Mouse (Mus musculus) gastrocnemius, adult 18-20 months (tissue): ENCODE measurements around the gene Tmprss13. TPM values are rescaled to one million over a fixed set of nuclear protein-coding genes. Genes with fewer than 3 reads are reported as not detected.

Experiments used
- DNase-seq: peaks from one replicate; pipeline ENCODE4 v3.0.0; 2021; ENCODE audit warnings: low spot score
- total RNA-seq, 2 experiments: library from RNA; stranded (reverse); gene quantifications; 2 replicates each; pipeline ENCODE4 v1.2.3; 2021

The Tmprss13 gene
- total RNA-seq, 2 experiments from 2014 or later: 0.27 to 0.64 TPM

GRCm38 (mm10) chr9:45329577-45329976 lies 10.7 kb downstream of the Tmprss13 start:
- no peak for DNase-seq

GRCm38 (mm10) chr9:45337406-45337805 lies 18.5 kb downstream of the Tmprss13 start:
- no peak for DNase-seq

- no peak for DNase-seq
These were observed 24.2 kb downstream of the Tmprss13 start for GRCm38 (mm10) chr9:45343066-45343465.

GRCm38 (mm10) chr9:45345516-45345915 lies 26.6 kb downstream of the Tmprss13 start:
- DNase-seq: peak; percentile 29

DNA sequence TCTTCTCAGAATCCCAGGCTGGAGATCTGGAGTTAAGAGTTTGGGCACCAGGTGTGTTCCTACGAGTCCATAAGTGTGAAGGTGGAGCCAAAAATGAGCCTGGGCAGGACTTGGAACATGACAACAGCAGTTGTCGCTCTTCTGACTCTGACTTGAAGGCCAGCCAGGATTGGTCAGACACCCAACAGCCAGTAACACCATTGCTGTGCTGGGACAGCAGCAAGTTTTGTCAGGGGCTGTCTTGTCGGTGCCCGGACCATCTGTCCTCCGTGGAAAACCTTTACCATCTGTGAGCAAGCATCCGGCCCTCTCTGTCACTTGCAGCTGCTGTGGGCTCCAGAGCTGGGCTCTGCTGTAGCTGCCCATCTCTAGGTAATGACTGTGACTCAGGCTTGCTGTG lies 27.4 kb downstream of the Tmprss13 start:
- no peak for DNase-seq

- DNase-seq: no peak
These were observed 29.7 kb downstream of the Tmprss13 start for GRCm38 (mm10) chr9:45348560-45348959.

DNA sequence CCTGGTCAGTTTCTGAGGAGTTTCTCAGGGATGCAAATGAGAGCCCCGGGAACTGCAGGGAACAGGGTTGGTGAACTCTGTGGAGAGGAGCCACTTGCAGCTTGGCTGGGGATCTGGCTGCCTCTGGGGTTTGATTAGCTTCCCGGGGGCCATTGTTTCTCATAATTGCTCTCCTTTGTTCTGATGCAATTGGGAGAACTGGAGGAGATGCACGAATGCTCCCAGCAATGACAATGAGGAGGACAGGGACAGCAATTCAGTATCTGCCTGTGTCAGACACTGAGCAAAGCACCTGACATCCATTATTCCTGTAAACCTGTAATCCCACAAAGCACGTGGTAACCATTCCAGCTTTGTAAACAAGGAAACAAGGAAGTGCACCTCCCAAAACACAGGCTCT lies 30.3 kb downstream of the Tmprss13 start:
- DNase-seq: no peak

- DNase-seq: no peak
These were observed 31.0 kb downstream of the Tmprss13 start for GRCm38 (mm10) chr9:45349851-45350250.

- DNase-seq: no peak
These were observed 36.3 kb downstream of the Tmprss13 start for GRCm38 (mm10) chr9:45355192-45355591.

DNA sequence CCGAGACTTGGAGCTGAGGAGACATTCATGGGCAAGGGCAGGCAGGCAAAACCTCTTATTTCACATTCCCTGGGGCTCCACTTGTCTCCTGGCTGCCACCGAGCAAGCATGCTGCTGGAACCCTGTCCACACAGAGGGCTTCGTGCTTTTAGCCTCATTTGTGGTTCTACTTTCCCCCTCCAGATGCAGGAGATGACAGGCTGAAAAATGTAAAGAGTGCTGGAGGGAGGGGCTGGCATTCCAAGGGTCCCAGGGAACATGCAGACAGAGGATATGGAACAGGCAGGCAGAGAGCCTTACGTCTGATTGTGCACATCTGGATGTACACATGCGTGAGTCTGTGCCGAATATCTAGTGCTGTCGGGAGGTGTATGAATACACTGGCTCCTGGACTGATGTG lies 39.5 kb downstream of the Tmprss13 start:
- DNase-seq: no peak

DNA sequence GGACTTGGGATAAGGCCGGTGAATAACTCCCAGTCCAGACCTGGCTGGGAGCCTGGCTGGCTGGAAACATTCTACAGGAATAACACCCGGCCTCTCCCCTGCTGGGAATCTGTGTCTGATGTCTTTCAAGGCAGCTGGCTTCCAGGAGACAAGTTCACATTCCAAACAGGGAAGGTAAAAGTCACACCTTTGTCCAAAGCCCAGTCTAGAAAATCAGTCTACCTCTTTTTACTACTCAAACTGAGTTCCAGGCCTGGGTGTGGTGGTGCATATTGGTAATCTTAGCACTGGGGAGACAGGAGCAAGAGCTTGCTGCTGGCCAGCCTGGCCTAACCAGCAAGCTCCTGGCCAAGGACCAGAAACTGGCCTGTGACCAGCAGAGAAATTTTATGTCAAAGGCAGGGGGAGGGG lies 43.2 kb downstream of the Tmprss13 start:
- peak; percentile 14 for DNase-seq

GRCm38 (mm10) chr9:45363639-45364214 lies 44.8 kb downstream of the Tmprss13 start:
- no peak for DNase-seq

DNA sequence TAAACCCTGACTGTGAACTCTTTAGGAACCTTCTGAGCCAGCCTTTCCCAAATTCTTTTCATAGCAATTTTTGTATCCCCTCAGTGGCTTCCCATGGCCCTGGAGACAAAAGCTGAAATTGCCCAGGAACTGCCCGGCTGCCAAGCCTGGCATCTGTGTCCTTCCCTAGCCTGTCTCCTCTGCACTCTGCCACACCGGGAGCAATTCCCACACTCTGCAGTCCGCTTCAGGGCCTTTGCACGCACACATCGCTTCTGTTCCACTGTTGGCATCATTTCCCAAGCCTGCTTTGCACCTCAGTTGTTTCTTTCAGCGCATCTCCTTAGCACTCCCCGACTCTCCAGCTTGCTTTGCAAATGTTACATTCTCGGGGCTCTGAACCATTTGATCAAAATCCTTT lies 48.8 kb downstream of the Tmprss13 start:
- DNase-seq: no peak

DNA sequence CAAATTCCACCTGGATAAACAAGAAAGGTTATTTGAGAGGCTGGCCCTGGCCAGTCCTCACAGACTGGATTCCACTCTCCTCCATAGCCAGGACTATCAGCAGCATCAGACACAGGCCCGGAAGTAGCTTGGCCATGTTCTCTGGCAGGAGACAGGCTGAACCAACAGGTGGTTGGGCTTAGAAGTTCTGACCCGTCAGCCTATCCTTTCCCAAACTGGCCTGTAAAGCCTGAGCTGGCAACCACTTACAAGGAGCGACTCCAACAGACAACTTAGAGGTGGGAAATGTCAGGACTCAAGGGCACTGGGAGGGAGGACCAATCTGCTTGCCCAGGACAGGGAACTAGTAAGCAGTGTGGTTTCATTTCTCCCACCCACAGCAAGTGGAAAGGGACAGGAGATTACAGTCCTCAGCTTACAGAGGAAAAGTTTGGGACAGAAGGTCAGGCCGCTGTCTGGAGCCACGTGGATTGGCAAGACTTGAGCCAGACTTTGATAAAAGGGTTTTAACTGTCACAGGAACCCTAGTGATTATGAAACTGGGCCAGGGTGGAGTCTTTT lies 49.5 kb downstream of the Tmprss13 start:
- peak; percentile 31 for DNase-seq

DNA sequence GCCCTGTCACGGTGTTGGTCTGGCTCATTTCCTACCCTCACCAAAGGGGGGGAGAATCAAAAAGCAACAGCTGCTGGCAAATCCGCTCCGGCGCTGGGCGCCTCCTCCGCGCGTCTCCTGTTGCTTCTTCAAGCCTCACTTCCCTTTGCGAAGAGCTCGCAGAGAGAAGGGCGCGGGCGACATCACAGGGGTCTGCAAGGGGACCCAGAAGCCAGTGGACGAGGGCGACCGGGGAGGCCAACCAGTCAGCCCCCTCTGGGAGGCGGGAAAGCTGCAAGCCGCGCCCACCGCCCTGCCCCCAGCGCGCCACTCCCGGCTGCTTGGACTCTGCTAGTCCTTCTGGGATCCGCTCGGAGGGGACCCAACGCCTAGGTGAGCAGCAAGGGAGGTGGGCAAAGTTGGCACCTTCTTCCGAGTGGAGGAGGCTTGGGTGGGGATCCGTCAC lies 51.2 kb downstream of the Tmprss13 start, which contains the start of gene Fxyd6:
Gene Fxyd6, plus strand, starts transcription at position 69 of the 445 bp plus-strand sequence.
- peak; percentile 26 for DNase-seq

DNA sequence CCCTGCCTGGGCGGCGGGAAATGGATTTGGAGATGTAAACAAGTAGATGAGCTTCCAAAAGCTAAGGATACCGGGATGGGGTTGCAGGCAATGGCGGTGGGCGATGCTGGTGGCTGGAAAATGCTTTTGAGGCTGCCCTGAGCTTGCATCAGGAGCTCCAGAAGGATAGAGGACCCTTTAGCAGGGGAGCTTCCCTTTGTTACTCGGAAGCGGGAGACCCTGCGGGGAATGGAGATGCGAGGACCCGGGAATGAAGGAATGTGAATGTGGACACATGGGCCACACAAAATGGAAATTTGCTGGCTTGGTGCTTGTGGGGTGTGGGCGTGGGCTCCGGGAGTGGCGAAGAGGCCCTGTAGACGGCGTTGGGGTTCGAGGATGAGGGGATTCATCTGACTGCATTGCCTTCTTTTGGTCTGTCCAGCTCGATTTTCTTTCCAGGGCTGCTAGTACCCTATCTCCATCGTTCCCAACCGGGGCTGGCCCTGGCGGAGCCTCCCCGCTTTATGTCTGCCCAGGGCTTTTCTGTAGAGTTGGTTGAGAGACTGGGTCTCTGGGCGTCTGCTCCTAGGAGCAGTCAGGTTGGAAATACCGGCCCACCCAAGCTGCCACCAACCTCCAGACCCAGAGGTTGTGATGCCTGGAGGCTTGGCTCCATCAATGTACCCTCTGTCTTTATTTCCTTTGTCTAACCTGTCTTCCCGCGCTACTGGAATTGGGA lies 51.9 kb downstream of the Tmprss13 start:
- no peak for DNase-seq

DNA sequence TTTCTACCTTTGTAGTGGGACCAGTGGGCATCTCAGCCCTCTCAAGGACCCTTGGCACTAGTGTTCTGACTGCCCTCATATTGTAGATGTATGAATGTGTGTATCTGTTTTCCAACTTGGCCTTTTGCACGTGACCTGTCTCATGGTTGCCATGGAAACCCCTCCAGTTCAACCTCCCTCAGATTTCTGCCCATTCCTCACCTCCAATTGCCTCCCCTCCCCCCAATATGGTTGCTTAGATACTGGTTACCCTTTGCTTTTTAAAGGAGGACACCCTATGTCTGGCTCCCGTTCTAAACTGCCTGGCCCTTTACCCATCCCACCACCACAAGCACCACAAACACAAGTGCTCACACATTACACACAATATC lies 52.4 kb downstream of the Tmprss13 start:
- no peak for DNase-seq

GRCm38 (mm10) chr9:45373896-45374295 lies 55.0 kb downstream of the Tmprss13 start:
- DNase-seq: no peak

DNA sequence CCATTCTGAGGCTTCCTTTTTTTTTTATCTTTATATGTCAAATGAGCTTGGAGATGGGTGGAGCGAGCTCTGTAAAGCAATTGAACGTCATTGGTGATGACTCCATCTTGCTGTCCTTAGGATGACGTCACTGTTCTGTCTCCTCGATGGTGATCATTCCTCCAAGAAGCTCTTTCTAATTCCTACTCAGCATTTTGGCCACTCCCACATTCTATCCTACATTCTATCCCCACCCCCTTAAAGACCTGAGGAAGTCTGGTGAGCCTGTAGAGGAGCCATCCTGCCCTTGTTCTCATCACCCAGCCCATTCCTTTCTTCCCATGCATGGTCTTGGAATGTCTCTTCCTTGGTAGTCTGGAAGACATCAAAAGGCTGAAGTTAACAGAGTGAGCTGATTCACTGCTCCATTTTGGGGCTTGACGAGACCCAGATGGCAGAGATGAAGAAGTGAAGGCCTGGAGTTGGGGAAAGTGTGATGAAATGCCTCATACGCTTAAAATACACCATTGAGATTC lies 56.1 kb downstream of the Tmprss13 start:
- no peak for DNase-seq

GRCm38 (mm10) chr9:45376427-45376826 lies 57.5 kb downstream of the Tmprss13 start:
- no peak for DNase-seq

DNA sequence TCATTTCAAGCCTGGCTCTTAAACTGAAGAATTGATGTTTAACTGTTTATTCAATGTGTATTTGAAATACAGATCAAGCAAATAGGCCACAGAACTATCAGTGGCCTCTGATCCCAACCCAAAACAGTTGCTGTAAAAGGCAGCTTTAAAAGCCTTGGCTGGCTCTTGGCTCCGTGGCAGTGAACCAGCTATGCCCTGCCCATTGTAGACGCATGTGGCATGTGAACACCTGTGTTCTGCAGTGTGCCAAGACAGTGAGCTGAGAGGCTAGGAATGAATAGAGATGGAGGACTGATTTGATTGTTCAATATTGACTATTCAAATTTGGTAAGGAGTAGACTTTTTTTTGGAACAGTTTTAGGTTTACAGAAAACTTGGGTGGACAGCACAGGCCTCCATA lies 58.0 kb downstream of the Tmprss13 start:
- no peak for DNase-seq

DNA sequence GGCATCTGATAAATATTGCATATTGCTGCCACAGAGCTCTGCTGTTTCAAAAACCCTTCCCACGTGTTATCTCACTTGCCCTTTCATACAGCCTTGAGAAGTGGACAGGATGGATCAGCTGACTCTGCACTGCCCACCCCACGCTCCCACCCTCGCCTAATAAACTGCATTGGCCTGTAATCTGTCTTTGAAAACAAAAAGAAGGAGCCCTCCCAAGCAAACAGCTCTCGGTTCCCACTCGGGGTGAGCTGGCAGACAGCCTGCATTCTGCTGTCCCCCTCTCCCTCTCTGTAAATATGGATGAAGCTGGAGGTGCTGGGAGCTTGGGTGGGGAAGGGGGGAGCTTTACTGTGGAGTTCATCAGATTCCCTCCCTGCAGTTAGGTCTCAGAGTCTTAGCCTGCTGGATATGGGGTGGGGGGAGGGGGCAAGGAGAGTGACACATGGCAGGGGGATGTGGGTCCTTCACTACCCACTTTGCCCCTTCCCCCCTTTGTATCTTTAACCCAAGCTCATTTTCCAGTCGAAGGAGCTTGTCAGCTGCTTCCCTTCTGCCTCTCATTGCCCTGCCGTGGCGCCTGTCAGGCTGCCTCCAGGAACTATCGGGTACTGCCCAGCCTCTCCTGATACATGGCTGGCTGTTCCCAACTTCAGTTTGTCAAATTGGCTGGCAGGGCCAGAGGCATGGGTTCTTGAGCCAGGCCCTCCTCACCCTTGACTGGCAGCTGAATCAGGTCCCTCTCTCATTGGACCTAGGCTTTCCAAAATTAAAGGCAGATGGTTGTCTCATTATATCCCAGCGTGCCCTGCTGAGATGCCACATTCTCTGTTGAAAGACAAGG lies 61.7 kb downstream of the Tmprss13 start:
- no peak for DNase-seq
